ENCODE assay signal across 8 mouse cellular contexts in genomic region chr17:53512311-53512951, GRCm38 (mm10). TPM values are rescaled to one million over a fixed set of nuclear protein-coding genes. Genes with fewer than 3 reads are reported as not detected.
DNase-seq lines count a peak whose midpoint lies in the region; ATAC-seq lines count a peak whose summit lies in the region.

No protein-coding gene starts in this region.

- H3K4me3 ChIP-seq in forebrain, embryonic 11.5 days (ENCODE audit: low read depth, low read length), result no peak overlapping the region
- no peak overlapping the region for H3K4me3 ChIP-seq in forebrain, embryonic 10.5 days
- H3K4me3 ChIP-seq in neural tube, embryonic 14.5 days (ENCODE audit: low read depth, low read length), result no peak overlapping the region
- no peak overlapping the region for H3K4me3 ChIP-seq in forebrain, embryonic 12.5 days (replicated peaks)

- no peaks in the 10 kb centered on the region for H3K27me3 ChIP-seq in forebrain, embryonic 11.5 days (ENCODE audit: control insufficient read depth, insufficient read depth, low read length)
- no peaks in the 10 kb centered on the region for H3K27me3 ChIP-seq in forebrain, embryonic 10.5 days (ENCODE audit: poor library complexity, severe bottlenecking)
- H3K27me3 ChIP-seq in neural tube, embryonic 14.5 days (ENCODE audit: control insufficient read depth, insufficient read depth, low read length), result no peaks in the 10 kb centered on the region
- no peaks in the 10 kb centered on the region for H3K27me3 ChIP-seq in forebrain, embryonic 12.5 days

- H3K4me2 ChIP-seq in forebrain, embryonic 11.5 days (ENCODE audit: low read depth, low read length, severe bottlenecking), result no peak overlapping the region
- H3K4me2 ChIP-seq in neural tube, embryonic 14.5 days (ENCODE audit: low read depth, low read length), result no peak overlapping the region
- no peak overlapping the region for H3K4me2 ChIP-seq in forebrain, embryonic 12.5 days

- WGBS in forebrain, embryonic 11.5 days, result 80% methylated on average over 2 of the region's 2 CpGs
- WGBS in forebrain, embryonic 10.5 days, result 88% methylated on average over 2 of the region's 2 CpGs
- 85% methylated on average over 2 of the region's 2 CpGs for WGBS in neural tube, embryonic 14.5 days
- 71% methylated on average over 2 of the region's 2 CpGs for WGBS in forebrain, embryonic 12.5 days

- no peak overlapping the region for H3K27ac ChIP-seq in forebrain, embryonic 11.5 days (ENCODE audit: low read depth, low read length)
- no peak overlapping the region for H3K27ac ChIP-seq in forebrain, embryonic 10.5 days
- H3K27ac ChIP-seq in neural tube, embryonic 14.5 days (ENCODE audit: low read depth, low read length), result no peak overlapping the region
- H3K27ac ChIP-seq in forebrain, embryonic 12.5 days, result no peak overlapping the region

- H3K36me3 ChIP-seq in forebrain, embryonic 11.5 days (ENCODE audit: control insufficient read depth, insufficient read depth, low read length), result no peaks in the 10 kb centered on the region
- peaks cover 19% of the 10 kb centered on the region for H3K36me3 ChIP-seq in forebrain, embryonic 10.5 days (replicated peaks)
- H3K36me3 ChIP-seq in neural tube, embryonic 14.5 days (ENCODE audit: control insufficient read depth, insufficient read depth, low read length), result no peaks in the 10 kb centered on the region
- no peaks in the 10 kb centered on the region for H3K36me3 ChIP-seq in forebrain, embryonic 12.5 days (replicated peaks)

- H3K9ac ChIP-seq in forebrain, embryonic 11.5 days (ENCODE audit: low read length), result no peak overlapping the region
- no peak overlapping the region for H3K9ac ChIP-seq in neural tube, embryonic 14.5 days (replicated peaks; ENCODE audit: low read depth, low read length)
- no peak overlapping the region for H3K9ac ChIP-seq in forebrain, embryonic 12.5 days

- no peak for DNase-seq in forebrain, embryonic 11.5 days (ENCODE audit: low spot score)
- no peak for DNase-seq in forebrain, embryonic 10.5 days (ENCODE audit: extremely low spot score, low spot score)
- no peak for DNase-seq in neural tube, embryonic 10.5 days (ENCODE audit: extremely low spot score, low spot score)
- DNase-seq in layer of hippocampus, adult 9-11 months, result peak; percentile 15
- DNase-seq in retina, postnatal 7 days (ENCODE audit: low read depth, low spot score), result peak; percentile 17
- no peak for DNase-seq in thymus, postnatal 0 days (ENCODE audit: low spot score)

- peak; percentile 44 for ATAC-seq in forebrain, embryonic 11.5 days (replicated peaks; ENCODE audit: low FRiP score)
- peak; percentile 65; the same call in 1 of the 2 replicates for ATAC-seq in neural tube, embryonic 14.5 days (ENCODE audit: low read depth)
- ATAC-seq in forebrain, embryonic 12.5 days (ENCODE audit: low FRiP score), result peak; percentile 20; the same call in 1 of the 2 replicates

- no peaks in the 10 kb centered on the region for H3K9me3 ChIP-seq in forebrain, embryonic 11.5 days (ENCODE audit: control insufficient read depth, low read length)
- no peaks in the 10 kb centered on the region for H3K9me3 ChIP-seq in forebrain, embryonic 10.5 days
- no peaks in the 10 kb centered on the region for H3K9me3 ChIP-seq in neural tube, embryonic 14.5 days (ENCODE audit: control insufficient read depth, low read length)
- no peaks in the 10 kb centered on the region for H3K9me3 ChIP-seq in forebrain, embryonic 12.5 days

- H3K4me1 ChIP-seq in forebrain, embryonic 11.5 days (replicated peaks; ENCODE audit: control insufficient read depth, insufficient read depth, low read length), result no peaks in the 10 kb centered on the region
- no peaks in the 10 kb centered on the region for H3K4me1 ChIP-seq in forebrain, embryonic 10.5 days
- H3K4me1 ChIP-seq in neural tube, embryonic 14.5 days (ENCODE audit: control insufficient read depth, insufficient read depth, low read length), result no peaks in the 10 kb centered on the region
- H3K4me1 ChIP-seq in forebrain, embryonic 12.5 days, result no peaks in the 10 kb centered on the region

RNA-seq across cellular contexts. Expression of gene Pp2d1, which starts 26.8 kb away (rescaled TPM):
- 0.47 and 0.49 TPM in 2 replicates for polyA plus RNA-seq in forebrain, embryonic 11.5 days (2014; fragmentation: Nextera tagmentation; extraction: Ambion mirVana)
- polyA plus RNA-seq in forebrain, embryonic 10.5 days (2016; fragmentation: Nextera tagmentation; extraction: Ambion mirVana), result 0.25 and 0.26 TPM in 2 replicates
- polyA plus RNA-seq in neural tube, embryonic 14.5 days (2014; fragmentation: Nextera tagmentation; extraction: Ambion mirVana), result 0.42 and 0.72 TPM in 2 replicates
- polyA plus RNA-seq in forebrain, embryonic 12.5 days (2016; fragmentation: Nextera tagmentation; extraction: Ambion mirVana), result 0.29 and 0.45 TPM in 2 replicates
- polyA plus RNA-seq in thymus, postnatal 0 days (2015; fragmentation: Nextera tagmentation; extraction: Ambion mirVana), result 0.26 and 0.33 TPM in 2 replicates

RNA-seq across cellular contexts. Expression of gene Rab5a, which starts 33.4 kb away (rescaled TPM):
- 87.6 and 92.5 TPM in 2 replicates for polyA plus RNA-seq in forebrain, embryonic 11.5 days (2014; fragmentation: Nextera tagmentation; extraction: Ambion mirVana)
- polyA plus RNA-seq in forebrain, embryonic 10.5 days (2016; fragmentation: Nextera tagmentation; extraction: Ambion mirVana), result 55.3 and 56.5 TPM in 2 replicates
- 116 and 120 TPM in 2 replicates for polyA plus RNA-seq in neural tube, embryonic 14.5 days (2014; fragmentation: Nextera tagmentation; extraction: Ambion mirVana)
- 96.9 and 106 TPM in 2 replicates for polyA plus RNA-seq in forebrain, embryonic 12.5 days (2016; fragmentation: Nextera tagmentation; extraction: Ambion mirVana)
- 60.4 and 77.3 TPM in 2 replicates for polyA plus RNA-seq in thymus, postnatal 0 days (2015; fragmentation: Nextera tagmentation; extraction: Ambion mirVana)

RNA-seq across cellular contexts. Expression of gene Efhb, which starts 49.3 kb away (rescaled TPM):
- 0.41 and 0.48 TPM in 2 replicates for polyA plus RNA-seq in forebrain, embryonic 11.5 days (2014; fragmentation: Nextera tagmentation; extraction: Ambion mirVana)
- polyA plus RNA-seq in forebrain, embryonic 10.5 days (2016; fragmentation: Nextera tagmentation; extraction: Ambion mirVana), result 0.41 and 0.66 TPM in 2 replicates
- 0.64 and 0.77 TPM in 2 replicates for polyA plus RNA-seq in neural tube, embryonic 14.5 days (2014; fragmentation: Nextera tagmentation; extraction: Ambion mirVana)
- polyA plus RNA-seq in forebrain, embryonic 12.5 days (2016; fragmentation: Nextera tagmentation; extraction: Ambion mirVana), result 0.56 and 0.95 TPM in 2 replicates
- 0.12 and 0.18 TPM in 2 replicates for polyA plus RNA-seq in thymus, postnatal 0 days (2015; fragmentation: Nextera tagmentation; extraction: Ambion mirVana)

RNA-seq across cellular contexts. Expression of gene Kat2b, which starts 54.2 kb away (rescaled TPM):
- 5.9 and 6.1 TPM in 2 replicates for polyA plus RNA-seq in forebrain, embryonic 11.5 days (2014; fragmentation: Nextera tagmentation; extraction: Ambion mirVana)
- 2.1 and 2.8 TPM in 2 replicates for polyA plus RNA-seq in forebrain, embryonic 10.5 days (2016; fragmentation: Nextera tagmentation; extraction: Ambion mirVana)
- 10.3 and 11.2 TPM in 2 replicates for polyA plus RNA-seq in neural tube, embryonic 14.5 days (2014; fragmentation: Nextera tagmentation; extraction: Ambion mirVana)
- 7.4 and 8.1 TPM in 2 replicates for polyA plus RNA-seq in forebrain, embryonic 12.5 days (2016; fragmentation: Nextera tagmentation; extraction: Ambion mirVana)
- polyA plus RNA-seq in thymus, postnatal 0 days (2015; fragmentation: Nextera tagmentation; extraction: Ambion mirVana), result 10.7 and 12.7 TPM in 2 replicates

Comparison
In these comparisons a context has a peak if more than half of its experiments do, and no peak if none do; other contexts are left out.
1. DNase-seq: peak in layer of hippocampus, adult 9-11 months (single experiment) and retina, postnatal 7 days (single experiment); none in forebrain, embryonic 11.5 days (single experiment), forebrain, embryonic 10.5 days (single experiment), neural tube, embryonic 10.5 days (single experiment) and thymus, postnatal 0 days (single experiment).
2. Peak in every context shown above with its lines, with median percentiles within 50 percentile points of each other: ATAC-seq.